Mouse (Mus musculus) neural tube, embryonic 13.5 days (tissue): ENCODE measurements around the gene Pcnt. TPM values are rescaled to one million over a fixed set of nuclear protein-coding genes. Genes with fewer than 3 reads are reported as not detected.

ENCODE experiments used
- ATAC-seq: fragments of 200-750 bp; cut with Nextera tagmentation; 2 replicates; pipeline ENCODE4 v1.8.0; 2017; ENCODE audit warnings: low read depth, mild to moderate bottlenecking, moderate TSS enrichment, moderate library complexity
- H3K27ac ChIP-seq: fragments of 300-500 bp; sonication (generic); replicated peaks from 2 replicates; pipeline ENCODE4 v1.5.1; 2015; ENCODE audit warnings: moderate library complexity, mild to moderate bottlenecking, inconsistent platforms
- H3K27me3 ChIP-seq: fragments of 300-500 bp; sonication (generic); 2 replicates; pipeline ENCODE4 v1.6.1; 2015; ENCODE audit warnings: mild to moderate bottlenecking, inconsistent platforms
- H3K36me3 ChIP-seq: fragments of 300-500 bp; sonication (generic); 2 replicates; pipeline ENCODE4 v1.6.1; 2015; ENCODE audit warnings: mild to moderate bottlenecking, inconsistent platforms
- H3K4me1 ChIP-seq: fragments of 300-500 bp; sonication (generic); replicated peaks from 2 replicates; pipeline ENCODE4 v1.6.1; 2015; ENCODE audit warnings: inconsistent platforms
- H3K4me2 ChIP-seq: fragments of 300-500 bp; sonication (generic); 2 replicates; pipeline ENCODE4 v1.6.1; 2015; ENCODE audit warnings: inconsistent platforms, mild to moderate bottlenecking, moderate library complexity
- H3K4me3 ChIP-seq: fragments of 300-500 bp; sonication (generic); 2 replicates; pipeline ENCODE4 v1.5.1; 2015; ENCODE audit warnings: mild to moderate bottlenecking, inconsistent platforms
- H3K9ac ChIP-seq: fragments of 300-500 bp; sonication (generic); 2 replicates; pipeline ENCODE4 v1.6.1; 2015; ENCODE audit warnings: moderate library complexity, mild to moderate bottlenecking, inconsistent platforms
- H3K9me3 ChIP-seq: fragments of 300-500 bp; sonication (generic); 2 replicates; pipeline ENCODE4 v1.6.1; 2016; ENCODE audit warnings: inconsistent platforms
- WGBS: fragments of 180-500 bp; shearing (Covaris S2); methylation state at CpG from one replicate; pipeline ENCODE4 v1.1.7; 2015; 5-methylcytosine and 5-hydroxymethylcytosine counted together
- polyA plus RNA-seq: library from polyadenylated mRNA; unstranded; fragments of >200 nt; fragmentation: Nextera tagmentation; extraction: Ambion mirVana; gene quantifications from 2 replicates; pipeline ENCODE4 v1.2.1, GENCODE M21; 2015

Pcnt gene
- polyA plus RNA-seq, 1 experiment from 2014 or later: 7.7 TPM

DNA sequence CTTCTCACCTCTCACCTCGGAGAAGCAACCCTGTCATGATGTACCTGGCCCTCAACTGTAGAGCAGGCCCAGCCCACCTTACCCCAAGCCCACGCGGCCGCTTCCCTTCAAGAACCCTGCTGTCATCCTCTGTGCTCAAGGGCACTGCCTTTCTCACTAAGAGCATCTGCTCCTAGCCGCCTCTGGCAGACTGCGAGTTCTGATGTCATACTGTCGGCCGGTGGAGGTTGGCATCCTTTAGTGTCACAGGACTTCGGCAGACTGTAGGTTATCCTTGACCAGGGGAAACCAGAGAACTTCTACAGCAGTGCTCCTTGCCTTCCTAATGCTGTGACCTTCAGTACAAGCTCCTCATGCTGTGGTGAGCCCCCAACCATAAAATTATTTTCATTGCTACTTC is 51.4 kb downstream of the Pcnt start:
- peaks cover 48% of the 10 kb centered on the region for H3K36me3 ChIP-seq

DNA sequence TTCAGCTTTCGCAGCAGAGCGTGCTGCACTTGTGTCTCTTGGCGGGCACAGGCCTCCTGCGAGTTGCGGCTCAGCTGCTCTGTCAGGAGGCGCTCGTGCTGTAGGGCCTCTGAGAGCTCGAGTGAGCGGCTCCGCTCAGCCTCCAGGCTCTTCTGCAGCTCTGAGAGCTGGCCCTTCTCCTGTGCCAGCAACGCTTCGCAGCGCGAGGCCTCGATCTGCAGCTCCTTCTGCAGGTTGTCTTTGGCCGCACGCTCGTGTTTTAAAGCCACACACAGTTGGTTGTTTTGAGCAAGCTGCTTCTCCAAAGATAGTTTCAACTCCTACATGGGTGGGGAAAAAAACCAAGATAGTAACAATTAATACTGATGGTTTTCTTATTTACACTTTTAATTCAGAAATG is 67.6 kb downstream of the Pcnt start:
- H3K36me3 ChIP-seq: peaks cover 77% of the 10 kb centered on the region
- H3K9ac ChIP-seq: no peak overlapping the region
- H3K4me2 ChIP-seq: no peak overlapping the region
- WGBS: 96% methylated on average over 18 of the region's 18 CpGs
- H3K27ac ChIP-seq: no peak overlapping the region
- H3K4me1 ChIP-seq: no peaks in the 10 kb centered on the region
- no peaks in the 10 kb centered on the region for H3K9me3 ChIP-seq
- H3K27me3 ChIP-seq: no peaks in the 10 kb centered on the region
- H3K4me3 ChIP-seq: no peak overlapping the region
- no peak for ATAC-seq

More for the DNA sequence above, 51.4 kb downstream of the Pcnt start:
- no peaks in the 10 kb centered on the region for H3K4me1 ChIP-seq
- 96% methylated on average over 9 of the region's 9 CpGs for WGBS
- no peak overlapping the region for H3K4me2 ChIP-seq
- ATAC-seq: no peak
- no peak overlapping the region for H3K27ac ChIP-seq
- H3K9me3 ChIP-seq: no peaks in the 10 kb centered on the region
- H3K27me3 ChIP-seq: no peaks in the 10 kb centered on the region
- no peak overlapping the region for H3K9ac ChIP-seq
- no peak overlapping the region for H3K4me3 ChIP-seq

GRCm38 (mm10) chr10:76371736-76372135 is 70.8 kb downstream of the Pcnt start:
- Histone ChIP-seq H3K9ac (no peak overlapping the region), H3K4me1 (no peaks in the 10 kb centered on the region), H3K9me3 (no peaks in the 10 kb centered on the region), H3K27ac (no peak overlapping the region), H3K4me3 (no peak overlapping the region), H3K4me2 (no peak overlapping the region), H3K36me3 (peaks cover 77% of the 10 kb centered on the region), H3K27me3 (no peaks in the 10 kb centered on the region)
- 78% methylated on average over 3 of the region's 3 CpGs for WGBS
- ATAC-seq: no peak

- Histone ChIP-seq H3K9me3 (no peaks in the 10 kb centered on the region), H3K4me3 (no peak overlapping the region), H3K9ac (no peak overlapping the region), H3K36me3 (peaks cover 72% of the 10 kb centered on the region), H3K4me1 (no peaks in the 10 kb centered on the region), H3K27ac (no peak overlapping the region), H3K27me3 (no peaks in the 10 kb centered on the region), H3K4me2 (no peak overlapping the region)
- WGBS: 91% methylated on average over 13 of the region's 13 CpGs
- ATAC-seq: no peak
These were observed 73.8 kb downstream of the Pcnt start for GRCm38 (mm10) chr10:76368766-76369165.

DNA sequence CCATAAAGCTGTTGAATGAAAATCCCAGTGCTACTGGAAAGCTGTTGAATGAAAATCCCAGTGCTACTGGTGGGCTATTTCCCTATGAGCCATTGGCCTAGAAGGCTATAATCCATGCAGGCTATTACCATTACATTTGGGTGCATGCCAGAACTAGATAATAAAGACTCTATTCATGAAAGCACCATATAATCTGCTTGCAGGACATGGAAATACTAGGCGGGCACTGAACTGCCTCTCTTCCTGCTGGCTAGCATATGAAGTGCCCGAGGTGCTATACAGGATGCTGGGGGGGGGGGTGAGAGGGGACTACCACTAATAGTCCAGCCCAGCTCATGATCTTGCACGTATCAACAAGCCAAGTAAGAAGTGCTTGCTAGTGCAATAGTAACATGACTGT is 79.4 kb downstream of the Pcnt start:
- no peaks in the 10 kb centered on the region for H3K27me3 ChIP-seq
- H3K4me2 ChIP-seq: no peak overlapping the region
- H3K4me3 ChIP-seq: no peak overlapping the region
- no peak overlapping the region for H3K27ac ChIP-seq
- H3K36me3 ChIP-seq: peaks cover 34% of the 10 kb centered on the region
- peaks cover 6% of the 10 kb centered on the region; the same call in 1 of the 2 replicates for H3K4me1 ChIP-seq
- peak; percentile 50; the same call in 1 of the 2 replicates for ATAC-seq
- no peaks in the 10 kb centered on the region for H3K9me3 ChIP-seq
- 47% methylated on average over 3 of the region's 3 CpGs for WGBS
- no peak overlapping the region for H3K9ac ChIP-seq

- Histone ChIP-seq H3K9me3 (no peaks in the 10 kb centered on the region), H3K27ac (no peak overlapping the region), H3K4me1 (peaks cover 5% of the 10 kb centered on the region; the same call in 1 of the 2 replicates), H3K9ac (no peak overlapping the region), H3K4me3 (no peak overlapping the region), H3K27me3 (no peaks in the 10 kb centered on the region), H3K4me2 (no peak overlapping the region), H3K36me3 (peaks cover 32% of the 10 kb centered on the region)
- ATAC-seq: no peak
- 79% methylated on average over 5 of the region's 5 CpGs for WGBS
These were observed 84.1 kb downstream of the Pcnt start for GRCm38 (mm10) chr10:76358468-76358867.

DNA sequence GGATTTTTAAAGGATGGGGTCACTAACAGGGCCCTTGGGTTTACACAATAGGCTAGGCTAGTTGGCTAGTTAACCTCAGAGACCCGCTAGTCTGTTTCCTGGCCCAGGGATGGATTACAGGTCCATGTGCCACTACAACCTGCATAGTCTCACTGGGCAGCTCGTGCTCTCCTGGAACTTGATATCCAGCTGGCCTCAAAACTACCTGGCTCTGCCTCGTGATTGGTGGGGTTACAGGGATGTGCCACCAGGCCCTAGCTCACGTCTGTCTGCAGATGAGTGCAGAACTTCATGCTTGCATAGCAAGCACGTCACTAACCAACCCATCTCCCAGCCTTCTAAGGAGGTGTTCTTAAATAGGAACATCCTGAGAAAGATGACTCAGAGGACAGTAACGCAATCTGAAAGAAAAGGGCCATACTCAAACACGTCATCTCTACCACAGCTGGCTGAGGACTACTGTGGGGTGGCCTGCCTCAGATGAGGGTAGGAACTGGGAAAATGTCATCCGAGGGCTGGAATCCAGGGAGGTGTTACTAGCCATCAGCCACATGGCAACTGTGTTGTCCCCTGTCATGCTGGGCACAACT is 85.2 kb downstream of the Pcnt start:
- no peaks in the 10 kb centered on the region for H3K9me3 ChIP-seq
- no peak overlapping the region for H3K4me2 ChIP-seq
- no peak overlapping the region for H3K4me3 ChIP-seq
- H3K27me3 ChIP-seq: no peaks in the 10 kb centered on the region
- H3K27ac ChIP-seq: no peak overlapping the region
- WGBS: 92% methylated on average over 8 of the region's 8 CpGs
- no peaks in the 10 kb centered on the region for H3K4me1 ChIP-seq
- H3K36me3 ChIP-seq: peaks cover 42% of the 10 kb centered on the region
- ATAC-seq: no peak
- no peak overlapping the region for H3K9ac ChIP-seq

GRCm38 (mm10) chr10:76354974-76355373 is 87.6 kb downstream of the Pcnt start:
- Histone ChIP-seq H3K4me1 (no peaks in the 10 kb centered on the region), H3K4me2 (no peak overlapping the region), H3K9ac (no peak overlapping the region), H3K27me3 (no peaks in the 10 kb centered on the region), H3K9me3 (no peaks in the 10 kb centered on the region), H3K4me3 (no peak overlapping the region), H3K36me3 (peaks cover 65% of the 10 kb centered on the region), H3K27ac (no peak overlapping the region)
- WGBS: 96% methylated on average over 12 of the region's 12 CpGs
- ATAC-seq: no peak

GRCm38 (mm10) chr10:76353986-76354385 is 88.6 kb downstream of the Pcnt start:
- 97% methylated on average over 12 of the region's 12 CpGs for WGBS
- Histone ChIP-seq H3K36me3 (peaks cover 69% of the 10 kb centered on the region), H3K9me3 (no peaks in the 10 kb centered on the region), H3K4me1 (no peaks in the 10 kb centered on the region), H3K27ac (no peak overlapping the region), H3K4me2 (no peak overlapping the region), H3K27me3 (no peaks in the 10 kb centered on the region), H3K9ac (no peak overlapping the region), H3K4me3 (no peak overlapping the region)
- ATAC-seq: no peak

GRCm38 (mm10) chr10:76351953-76352352 is 90.6 kb downstream of the Pcnt start:
- Histone ChIP-seq H3K27me3 (no peaks in the 10 kb centered on the region), H3K27ac (no peak overlapping the region), H3K4me1 (no peaks in the 10 kb centered on the region), H3K9me3 (no peaks in the 10 kb centered on the region), H3K9ac (no peak overlapping the region), H3K4me2 (no peak overlapping the region), H3K4me3 (no peak overlapping the region), H3K36me3 (peaks cover 69% of the 10 kb centered on the region)
- 92% methylated on average over 7 of the region's 7 CpGs for WGBS
- no peak for ATAC-seq

DNA sequence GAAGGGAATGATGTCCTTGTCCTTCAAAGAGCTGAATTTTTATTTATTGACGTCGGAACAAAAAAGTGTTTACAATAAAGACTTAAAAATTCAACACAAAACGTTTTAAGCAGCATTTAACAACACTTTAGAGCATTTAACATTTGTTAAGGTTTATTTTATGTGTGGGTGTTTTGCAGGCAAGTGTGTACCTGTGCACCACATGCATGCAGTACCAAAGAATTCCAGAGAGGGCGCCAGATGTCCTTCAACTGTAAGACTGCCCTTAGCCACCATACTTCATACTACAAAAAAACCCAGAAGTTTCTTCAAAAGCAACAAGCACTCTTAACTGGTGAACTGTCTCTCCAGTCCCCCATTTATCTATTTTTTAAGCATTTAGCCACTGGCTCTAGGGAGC is 96.0 kb downstream of the Pcnt start:
- no peak overlapping the region for H3K4me3 ChIP-seq
- H3K27me3 ChIP-seq: no peaks in the 10 kb centered on the region

GRCm38 (mm10) chr10:76346043-76346491 is 96.5 kb downstream of the Pcnt start:
- H3K4me1 ChIP-seq: peaks cover 27% of the 10 kb centered on the region
- H3K36me3 ChIP-seq: peaks cover 16% of the 10 kb centered on the region
- H3K9ac ChIP-seq: no peak overlapping the region
- H3K27ac ChIP-seq: no peak overlapping the region
- no peaks in the 10 kb centered on the region for H3K9me3 ChIP-seq
- H3K4me3 ChIP-seq: peak overlapping the region; percentile 86
- 23% methylated on average over 8 of the region's 8 CpGs for WGBS
- no peaks in the 10 kb centered on the region for H3K27me3 ChIP-seq
- peak overlapping the region; percentile 70 for H3K4me2 ChIP-seq
- no peak for ATAC-seq

More for the DNA sequence above, 96.0 kb downstream of the Pcnt start:
- H3K4me2 ChIP-seq: peak overlapping the region; percentile 70
- ATAC-seq: no peak
- H3K9ac ChIP-seq: no peak overlapping the region
- 7% methylated on average over 4 of the region's 4 CpGs for WGBS
- no peak overlapping the region for H3K27ac ChIP-seq
- no peaks in the 10 kb centered on the region for H3K9me3 ChIP-seq
- peaks cover 27% of the 10 kb centered on the region for H3K4me1 ChIP-seq
- peaks cover 20% of the 10 kb centered on the region for H3K36me3 ChIP-seq

DNA sequence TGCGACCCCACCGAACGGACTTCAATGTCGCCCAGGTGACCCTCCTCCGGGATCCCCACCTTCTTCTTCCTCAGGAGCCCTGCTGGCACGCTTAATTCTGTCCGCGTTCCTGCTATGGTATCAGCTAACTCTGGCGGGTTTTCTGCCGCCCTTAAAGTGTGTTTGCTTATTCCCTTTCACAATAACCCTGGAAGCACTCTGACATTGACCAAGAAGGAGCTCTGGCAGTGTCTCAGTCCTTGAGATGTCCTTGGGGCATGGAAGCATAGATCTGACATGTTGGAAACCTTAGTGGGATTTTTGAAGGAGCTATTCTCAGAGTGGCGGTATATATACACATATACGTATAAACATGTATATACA is 97.1 kb downstream of the Pcnt start:
- WGBS: 7% methylated on average over 12 of the region's 12 CpGs
- ATAC-seq: no peak
- H3K9ac ChIP-seq: peak overlapping the region; percentile 92
- H3K9me3 ChIP-seq: no peaks in the 10 kb centered on the region
- peak overlapping the region; percentile 86 for H3K4me3 ChIP-seq
- H3K4me1 ChIP-seq: peaks cover 27% of the 10 kb centered on the region
- peak overlapping the region; percentile 47; the same call in 1 of the 2 replicates for H3K27ac ChIP-seq
- H3K36me3 ChIP-seq: peaks cover 10% of the 10 kb centered on the region
- H3K4me2 ChIP-seq: peak overlapping the region; percentile 70
- no peaks in the 10 kb centered on the region for H3K27me3 ChIP-seq
